Mouse (Mus musculus) brain, embryonic 14.5 days (tissue): ENCODE measurements at regions not wholly inside any gene's neighbourhood (a gene's known extent, or its start where the extent isn't known, plus 50 kb on each side); places are given as distances from the start of the nearest gene placed in this dataset.

ENCODE experiments used
- CTCF ChIP-seq: fragments of 200-500 bp; IDR thresholded peaks from 2 replicates; pipeline ENCODE4 v1.5.1; 2012; ENCODE audit warnings: inconsistent platforms, mild to moderate bottlenecking, moderate library complexity, borderline replicate concordance; ENCODE audit not compliant: insufficient read depth, insufficient read length; ENCODE audit errors: extremely low read depth
- POLR2A ChIP-seq: fragments of 200-500 bp; IDR thresholded peaks from 2 replicates; pipeline ENCODE4 v1.6.1; 2012; ENCODE audit warnings: mild to moderate bottlenecking, inconsistent platforms, borderline replicate concordance; ENCODE audit not compliant: poor library complexity, insufficient read depth, insufficient read length, severe bottlenecking; ENCODE audit errors: extremely low read depth

DNA sequence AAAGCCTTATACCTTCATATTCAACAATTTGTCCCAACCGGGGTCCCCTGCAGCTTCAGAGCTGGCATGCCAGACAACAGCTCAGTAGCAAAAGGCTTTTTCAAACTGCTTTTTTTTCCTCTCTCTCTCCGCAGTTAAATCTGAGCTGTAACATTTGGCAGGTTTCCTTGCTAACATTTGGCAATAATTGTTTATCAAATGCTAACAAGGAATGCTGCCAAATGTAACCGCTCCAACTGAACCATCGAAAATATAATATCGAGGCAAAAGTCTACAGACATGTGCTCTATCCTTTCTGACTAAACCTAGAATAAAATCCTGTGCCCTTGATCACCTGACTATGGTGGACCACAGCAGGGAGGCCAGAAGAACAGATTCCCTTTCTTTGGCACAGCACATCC is 200.2 kb upstream of the Dpyd start:
- TF ChIP-seq POLR2A (no peak), CTCF (no peak)
